Mouse (Mus musculus): ENCODE results near the gene Rplp1.

GRCm38 (mm10) chr9:61910526-61911256 lies 3.7 kb downstream of the Rplp1 start:
- TF ChIP-seq CTCF (IDR thresholded peaks at IDR 0.05; ENCODE audit: control insufficient read depth, insufficient read depth, insufficient replicate concordance, low read depth, low read length) (no peak), POLR2A (IDR thresholded peaks at IDR 0.05; ENCODE audit: control insufficient read depth, low read depth, low read length) (no peak)

All from testis, adult 2 months (tissue).